Mouse (Mus musculus) gonadal fat pad, adult 2 months (tissue): ENCODE measurements around the gene Alad. TPM values are rescaled to one million over a fixed set of nuclear protein-coding genes. Genes with fewer than 3 reads are reported as not detected.
"Not testable (repeated sequence)": the region's sequence is repeated elsewhere in the genome, so short reads cannot be mapped to it uniquely, and the experiment has no call there.

Experiments
- DNase-seq: peaks from one replicate; pipeline ENCODE4 v3.0.0-alpha.2; 2012; ENCODE audit warnings: low read depth
- polyA plus RNA-seq: library from polyadenylated mRNA; depleted of rRNA; stranded (reverse); fragments of >200 nt; gene quantifications from 2 replicates; pipeline ENCODE4 v1.2.3, GENCODE M21; 2012; rRNA removed

Alad gene
- polyA plus RNA-seq, 1 experiment: 419 TPM

GRCm38 (mm10) chr4:62486162-62486696, 33.5 kb downstream of the Alad start:
- DNase-seq: no peak

- no peak for DNase-seq
These were observed 34.1 kb downstream of the Alad start for GRCm38 (mm10) chr4:62485450-62486161.

GRCm38 (mm10) chr4:62484928-62485327, 34.8 kb downstream of the Alad start:
- DNase-seq: no peak

- DNase-seq: no peak
These were observed 38.8 kb downstream of the Alad start for GRCm38 (mm10) chr4:62480709-62481605.

- no peak for DNase-seq
These were observed 39.6 kb downstream of the Alad start, which contains the start of gene Bspry for GRCm38 (mm10) chr4:62479937-62480708. Gene Bspry, plus strand, starts transcription at chr4:62480053.

GRCm38 (mm10) chr4:62479593-62479936, 40.2 kb downstream of the Alad start:
- DNase-seq: not testable (repeated sequence)

- DNase-seq: no peak
These were observed 42.0 kb downstream of the Alad start for GRCm38 (mm10) chr4:62477542-62478244.

GRCm38 (mm10) chr4:62475793-62476192, 43.9 kb downstream of the Alad start:
- DNase-seq: no peak

- DNase-seq: no peak
These were observed 44.6 kb downstream of the Alad start for GRCm38 (mm10) chr4:62475131-62475530.

- no peak for DNase-seq
These were observed 47.6 kb downstream of the Alad start for GRCm38 (mm10) chr4:62472071-62472470.

- DNase-seq: no peak
These were observed 49.1 kb downstream of the Alad start, which contains the start of gene Wdr31 for GRCm38 (mm10) chr4:62470598-62471051. Gene Wdr31, minus strand, starts transcription at chr4:62470896.

GRCm38 (mm10) chr4:62468158-62468557, 51.6 kb downstream of the Alad start:
- DNase-seq: no peak

GRCm38 (mm10) chr4:62463124-62463523, 56.6 kb downstream of the Alad start:
- DNase-seq: no peak

- no peak for DNase-seq
These were observed 59.4 kb downstream of the Alad start for GRCm38 (mm10) chr4:62460348-62460747.

Other genes with a start within 250 kb of the Alad start
- gene Fkbp15, start 159.4 kb downstream of the Alad start, polyA plus RNA-seq: 32.3 and 37.8 TPM in 2 replicates
- 57.4 and 60.7 TPM in 2 replicates for gene Slc31a1, start 159.2 kb downstream of the Alad start, polyA plus RNA-seq
- 32.1 and 33.6 TPM in 2 replicates for gene Cdc26, start 111.3 kb downstream of the Alad start, polyA plus RNA-seq
- gene Prpf4, start 111.1 kb downstream of the Alad start, polyA plus RNA-seq: 13.7 and 14.8 TPM in 2 replicates
- 7.8 and 11.1 TPM in 2 replicates for gene Rnf183, start 84.7 kb downstream of the Alad start, polyA plus RNA-seq
- gene Wdr31, start 49.0 kb downstream of the Alad start, polyA plus RNA-seq: 4.3 and 5.7 TPM in 2 replicates
- 98.6 and 103 TPM in 2 replicates for gene Bspry, start 39.9 kb downstream of the Alad start, polyA plus RNA-seq
- gene Hdhd3, start 16.5 kb downstream of the Alad start, polyA plus RNA-seq: 28.3 and 35.8 TPM in 2 replicates
- 25.9 and 27.9 TPM in 2 replicates for gene Pole3, start 5.2 kb upstream of the Alad start, polyA plus RNA-seq
- 0.20 and 0.28 TPM in 2 replicates for gene 4933430I17Rik, start 5.5 kb upstream of the Alad start, polyA plus RNA-seq
- 94.2 and 111 TPM in 2 replicates for gene Rgs3, start 39.9 kb upstream of the Alad start, polyA plus RNA-seq